Mouse (Mus musculus) heart, embryonic 11.5 days (tissue): ENCODE measurements at regions not wholly inside any gene's neighbourhood (a gene's known extent, or its start where the extent isn't known, plus 50 kb on each side); places are given as distances from the start of the nearest gene placed in this dataset.

Source experiments
- ATAC-seq: fragments of 200-750 bp; cut with Nextera tagmentation; replicated peaks from 2 replicates; pipeline ENCODE4 v1.8.0; 2017; ENCODE audit warnings: moderate library complexity; ENCODE audit not compliant: insufficient number of reproducible peaks, low FRiP score, low TSS enrichment
- H3K27ac ChIP-seq: fragments of 300-500 bp; sonication (generic); 2 replicates; pipeline ENCODE4 v1.5.1; 2014; ENCODE audit warnings: mild to moderate bottlenecking, low read depth, low read length
- H3K27me3 ChIP-seq: fragments of 300-500 bp; sonication (generic); 2 replicates; pipeline ENCODE4 v1.6.1; 2014; ENCODE audit warnings: mild to moderate bottlenecking, low read length, mixed read lengths; ENCODE audit not compliant: control insufficient read depth, insufficient read depth
- H3K36me3 ChIP-seq: fragments of 300-500 bp; sonication (generic); 2 replicates; pipeline ENCODE4 v1.6.1; 2014; ENCODE audit warnings: mild to moderate bottlenecking, low read length, moderate library complexity, mixed read lengths; ENCODE audit not compliant: control insufficient read depth, insufficient read depth
- H3K4me1 ChIP-seq: fragments of 300-500 bp; sonication (generic); 2 replicates; pipeline ENCODE4 v1.6.1; 2014; ENCODE audit warnings: low read length; ENCODE audit not compliant: control insufficient read depth, insufficient read depth
- H3K4me2 ChIP-seq: fragments of 300-500 bp; sonication (generic); 2 replicates; pipeline ENCODE4 v1.6.1; 2014; ENCODE audit warnings: mild to moderate bottlenecking, moderate library complexity
- H3K4me3 ChIP-seq: fragments of 300-500 bp; sonication (generic); 2 replicates; pipeline ENCODE4 v1.5.1; 2014; ENCODE audit warnings: low read depth, low read length
- H3K9ac ChIP-seq: fragments of 300-500 bp; sonication (generic); 2 replicates; pipeline ENCODE4 v1.6.1; 2014; ENCODE audit warnings: mild to moderate bottlenecking, low read depth, low read length, moderate library complexity
- H3K9me3 ChIP-seq: fragments of 300-500 bp; sonication (generic); replicated peaks from 2 replicates; pipeline ENCODE4 v1.6.1; 2016; ENCODE audit warnings: low read length; ENCODE audit not compliant: control insufficient read depth
- WGBS: fragments of 180-500 bp; shearing (Covaris S2); extraction: QIAGEN DNeasy Blood & Tissue Kit; methylation state at CpG from one replicate; pipeline ENCODE4 v1.1.7; 2014; ENCODE audit not compliant: insufficient replicate concordance; 5-methylcytosine and 5-hydroxymethylcytosine counted together

DNA sequence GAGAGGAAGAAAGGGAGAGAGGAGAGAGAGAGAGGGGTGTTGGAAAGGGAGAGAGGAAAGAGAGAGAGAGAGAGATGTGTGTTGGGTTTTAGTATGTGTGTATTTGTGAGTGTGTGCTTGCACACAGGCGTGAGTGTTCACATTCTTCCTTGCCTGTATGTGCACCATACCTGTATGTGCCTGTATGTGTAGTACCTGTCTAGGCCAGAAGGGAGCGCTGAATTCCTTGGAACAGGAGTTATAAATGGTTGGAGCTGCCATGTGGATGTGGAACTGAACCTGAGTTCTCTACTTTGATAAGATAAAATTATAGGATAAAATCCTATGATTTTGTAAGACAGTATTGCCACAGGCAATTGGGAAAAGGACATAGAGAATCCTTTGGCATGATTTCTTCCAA lies 458.8 kb downstream of the Rps24 start:
- Histone ChIP-seq H3K27ac (no peak overlapping the region), H3K4me1 (no peaks in the 10 kb centered on the region), H3K27me3 (no peaks in the 10 kb centered on the region), H3K4me3 (no peak overlapping the region), H3K36me3 (no peaks in the 10 kb centered on the region), H3K9me3 (no peaks in the 10 kb centered on the region), H3K4me2 (no peak overlapping the region), H3K9ac (no peak overlapping the region)
- WGBS = 42% methylated on average over 2 of the region's 2 CpGs
- no peak for ATAC-seq

DNA sequence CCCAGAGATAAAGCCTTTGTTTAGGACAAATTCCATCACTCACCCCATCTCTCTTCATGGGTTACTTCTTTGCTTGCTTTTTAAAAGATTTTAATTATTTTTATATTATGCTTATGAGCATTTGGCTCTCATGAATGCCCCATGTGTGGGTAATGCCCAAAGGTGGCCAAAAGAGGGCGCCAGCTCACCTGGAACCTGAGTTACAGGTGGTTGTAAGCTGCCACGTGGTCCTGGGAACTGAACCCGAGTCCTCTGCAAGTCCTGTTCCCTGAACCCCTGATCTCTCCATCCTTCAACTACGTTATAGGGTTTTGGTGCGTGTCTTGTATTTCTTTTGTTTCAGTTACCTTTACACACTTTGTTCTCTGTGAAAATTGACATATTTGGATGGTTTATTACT lies 460.2 kb downstream of the Rps24 start:
- H3K36me3 ChIP-seq = no peaks in the 10 kb centered on the region
- no peak overlapping the region for H3K27ac ChIP-seq
- H3K9ac ChIP-seq = no peak overlapping the region
- no peaks in the 10 kb centered on the region for H3K27me3 ChIP-seq
- no peak for ATAC-seq
- 75% methylated on average over 5 of the region's 5 CpGs for WGBS
- H3K4me2 ChIP-seq = no peak overlapping the region
- H3K4me1 ChIP-seq = no peaks in the 10 kb centered on the region
- H3K4me3 ChIP-seq = no peak overlapping the region
- no peaks in the 10 kb centered on the region for H3K9me3 ChIP-seq

DNA sequence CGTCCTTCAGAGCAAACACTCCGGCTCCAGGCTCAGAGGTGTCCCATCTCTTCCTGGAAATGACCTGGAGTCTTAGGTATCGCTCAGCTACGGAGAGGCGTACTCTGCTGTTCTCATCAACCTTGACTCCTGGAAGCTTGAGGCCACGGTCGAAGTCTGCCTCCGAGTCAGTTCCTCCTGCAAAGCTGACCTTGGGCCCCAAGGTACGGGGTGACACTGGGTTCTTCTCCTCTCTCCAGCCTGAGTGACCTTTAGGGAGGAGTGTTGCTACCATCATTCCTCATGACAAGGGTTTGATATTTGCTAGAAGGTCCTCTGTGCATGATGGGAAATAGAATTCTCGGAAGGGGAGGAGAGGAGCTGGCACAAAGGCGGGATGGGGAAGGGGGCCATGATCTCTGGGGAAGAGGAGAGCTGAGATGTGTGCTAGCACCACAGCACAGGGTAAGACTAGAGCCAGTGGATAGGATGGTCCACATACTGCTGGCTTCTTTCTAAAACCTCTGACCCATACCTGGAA lies 469.0 kb downstream of the Rps24 start:
- ATAC-seq = no peak
- no peak overlapping the region for H3K4me3 ChIP-seq
- no peak overlapping the region for H3K27ac ChIP-seq
- no peaks in the 10 kb centered on the region for H3K4me1 ChIP-seq
- no peaks in the 10 kb centered on the region for H3K36me3 ChIP-seq
- no peak overlapping the region for H3K9ac ChIP-seq
- H3K27me3 ChIP-seq = no peaks in the 10 kb centered on the region
- no peak overlapping the region for H3K4me2 ChIP-seq
- WGBS = 77% methylated on average over 11 of the region's 11 CpGs
- no peaks in the 10 kb centered on the region for H3K9me3 ChIP-seq

DNA sequence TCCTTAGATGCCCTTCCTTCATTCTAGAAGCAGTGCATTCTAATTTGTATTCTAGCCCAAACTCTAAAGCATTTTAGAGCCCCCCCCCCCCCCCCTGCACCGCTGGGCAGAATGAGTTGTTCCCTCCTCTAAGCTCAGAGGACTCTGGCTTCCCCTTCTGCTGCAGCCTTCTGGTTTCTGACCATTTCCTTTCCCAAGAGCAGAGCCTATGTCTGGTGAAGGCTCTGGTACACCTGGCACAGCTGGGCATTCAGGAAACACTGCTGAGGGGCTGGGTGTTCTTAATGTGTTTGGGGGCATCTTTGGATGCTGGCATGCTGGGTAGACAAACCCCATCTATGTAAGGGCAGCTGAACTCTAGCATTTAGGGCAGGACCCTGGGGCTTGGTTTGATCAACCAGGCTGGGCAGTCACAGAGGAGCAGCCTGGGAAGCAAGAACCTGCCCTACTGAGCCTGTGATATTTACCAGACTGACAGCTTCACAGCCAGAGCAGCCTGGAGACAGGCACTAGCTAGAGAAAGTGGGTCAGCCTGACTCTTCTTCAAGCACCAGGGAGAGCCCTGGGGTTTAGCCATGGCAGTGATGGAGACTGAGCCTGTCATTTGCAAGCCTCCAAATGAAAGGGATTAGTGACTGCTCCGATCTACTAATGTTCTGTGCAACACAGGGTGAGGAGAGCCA lies 469.7 kb downstream of the Rps24 start:
- Histone ChIP-seq H3K4me2 (no peak overlapping the region), H3K4me1 (no peaks in the 10 kb centered on the region), H3K27me3 (no peaks in the 10 kb centered on the region), H3K9me3 (no peaks in the 10 kb centered on the region), H3K36me3 (no peaks in the 10 kb centered on the region), H3K27ac (no peak overlapping the region), H3K9ac (no peak overlapping the region), H3K4me3 (no peak overlapping the region)
- ATAC-seq = no peak
- 66% methylated on average over 2 of the region's 2 CpGs for WGBS

DNA sequence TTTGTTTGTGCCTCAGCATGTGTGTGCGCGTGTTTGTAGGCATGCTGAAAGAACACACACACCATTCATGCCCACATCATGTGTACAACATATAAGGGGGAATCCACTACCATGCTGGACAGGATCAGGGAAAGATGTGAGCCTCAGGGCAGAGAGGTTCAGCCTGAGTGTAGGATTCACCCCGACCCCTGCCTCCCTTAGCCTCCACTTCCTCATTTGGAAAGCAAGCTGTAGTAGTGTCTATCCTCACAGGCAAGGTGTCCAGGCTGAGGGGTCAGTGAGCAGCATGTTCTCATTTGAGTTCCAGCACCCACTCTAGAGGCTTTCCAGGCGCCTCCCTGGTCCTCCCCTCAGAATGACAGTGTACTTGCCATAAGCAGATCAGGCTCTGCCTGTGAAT lies 470.5 kb downstream of the Rps24 start:
- no peaks in the 10 kb centered on the region for H3K4me1 ChIP-seq
- H3K4me2 ChIP-seq = no peak overlapping the region
- H3K9me3 ChIP-seq = no peaks in the 10 kb centered on the region
- no peak overlapping the region for H3K9ac ChIP-seq
- 73% methylated on average over 4 of the region's 4 CpGs for WGBS
- H3K27me3 ChIP-seq = no peaks in the 10 kb centered on the region
- H3K36me3 ChIP-seq = no peaks in the 10 kb centered on the region
- no peak overlapping the region for H3K27ac ChIP-seq
- no peak overlapping the region for H3K4me3 ChIP-seq
- no peak for ATAC-seq

DNA sequence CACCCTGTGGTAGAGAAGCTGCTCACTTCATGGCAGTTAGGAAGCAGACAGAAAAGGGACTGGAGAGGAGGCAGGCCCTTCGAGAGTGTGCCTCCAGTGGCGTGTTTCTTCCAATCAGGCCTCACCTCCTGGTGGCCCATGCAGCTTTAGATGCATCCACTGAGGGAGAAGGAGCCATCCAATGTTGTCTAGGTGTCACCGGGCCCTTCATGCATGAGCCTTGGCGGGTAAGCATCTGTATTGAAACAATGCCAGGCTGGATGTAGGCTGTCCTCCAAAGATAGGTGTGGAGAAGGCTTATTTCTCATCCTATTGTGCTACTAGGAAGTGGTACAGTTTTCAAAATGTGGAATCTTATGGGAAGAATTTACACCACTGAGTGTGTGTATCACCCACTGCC lies 471.9 kb downstream of the Rps24 start:
- WGBS = 78% methylated on average over 4 of the region's 4 CpGs
- no peak overlapping the region for H3K27ac ChIP-seq

DNA sequence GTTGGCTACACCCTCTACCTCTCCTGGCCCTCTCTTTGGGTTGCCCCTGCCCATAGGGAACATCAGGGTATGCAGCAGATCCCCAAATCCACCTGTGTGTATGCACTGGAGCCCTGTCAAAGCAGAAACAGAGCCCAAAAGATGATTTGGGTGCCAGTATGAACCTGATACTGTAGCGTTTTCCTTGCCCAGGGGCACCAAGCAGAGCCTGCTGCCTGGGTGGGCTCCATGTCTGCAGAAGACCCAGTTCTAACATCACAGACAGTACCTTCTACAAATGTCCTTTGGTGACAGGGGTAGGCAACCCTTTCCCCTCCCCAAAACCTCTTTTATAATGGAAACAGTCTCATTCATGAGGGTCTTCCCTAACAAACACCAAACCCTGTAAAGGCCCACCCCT lies 472.5 kb downstream of the Rps24 start:
- Histone ChIP-seq H3K4me2 (no peak overlapping the region), H3K27me3 (no peaks in the 10 kb centered on the region), H3K9me3 (no peaks in the 10 kb centered on the region), H3K4me1 (no peaks in the 10 kb centered on the region), H3K36me3 (no peaks in the 10 kb centered on the region), H3K27ac (no peak overlapping the region), H3K9ac (no peak overlapping the region), H3K4me3 (no peak overlapping the region)
- WGBS = 81% methylated on average over 1 of the region's 1 CpGs
- ATAC-seq = no peak

More for the DNA sequence above, 471.9 kb downstream of the Rps24 start:
- H3K36me3 ChIP-seq = no peaks in the 10 kb centered on the region
- H3K9me3 ChIP-seq = no peaks in the 10 kb centered on the region
- H3K9ac ChIP-seq = no peak overlapping the region
- no peaks in the 10 kb centered on the region for H3K4me1 ChIP-seq
- H3K27me3 ChIP-seq = no peaks in the 10 kb centered on the region
- no peak for ATAC-seq
- no peak overlapping the region for H3K4me3 ChIP-seq
- H3K4me2 ChIP-seq = no peak overlapping the region

DNA sequence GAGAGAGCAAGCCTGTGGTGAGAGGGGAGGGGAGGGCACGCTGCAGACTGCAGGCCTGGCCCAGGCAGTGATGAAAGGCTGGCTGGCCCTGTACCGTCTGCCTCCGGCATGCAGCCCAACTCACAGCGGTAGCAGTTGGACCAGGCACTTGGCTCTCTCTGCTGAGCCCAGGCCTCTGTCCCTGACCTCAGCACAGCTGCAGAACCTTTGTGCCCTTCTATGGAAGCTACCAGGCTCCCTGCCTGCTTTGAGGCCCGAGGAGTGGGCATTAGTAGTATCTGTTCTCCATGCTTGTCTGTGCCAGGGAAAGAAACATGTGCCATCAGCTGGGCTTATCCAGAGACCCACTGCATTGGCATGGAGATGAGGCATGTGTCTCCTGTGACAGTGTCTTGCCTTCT lies 473.2 kb downstream of the Rps24 start:
- Histone ChIP-seq H3K9ac (no peak overlapping the region), H3K27me3 (no peaks in the 10 kb centered on the region), H3K27ac (no peak overlapping the region), H3K4me1 (no peaks in the 10 kb centered on the region), H3K36me3 (no peaks in the 10 kb centered on the region), H3K4me3 (no peak overlapping the region), H3K4me2 (no peak overlapping the region), H3K9me3 (no peaks in the 10 kb centered on the region)
- no peak for ATAC-seq
- 27% methylated on average over 5 of the region's 5 CpGs for WGBS

DNA sequence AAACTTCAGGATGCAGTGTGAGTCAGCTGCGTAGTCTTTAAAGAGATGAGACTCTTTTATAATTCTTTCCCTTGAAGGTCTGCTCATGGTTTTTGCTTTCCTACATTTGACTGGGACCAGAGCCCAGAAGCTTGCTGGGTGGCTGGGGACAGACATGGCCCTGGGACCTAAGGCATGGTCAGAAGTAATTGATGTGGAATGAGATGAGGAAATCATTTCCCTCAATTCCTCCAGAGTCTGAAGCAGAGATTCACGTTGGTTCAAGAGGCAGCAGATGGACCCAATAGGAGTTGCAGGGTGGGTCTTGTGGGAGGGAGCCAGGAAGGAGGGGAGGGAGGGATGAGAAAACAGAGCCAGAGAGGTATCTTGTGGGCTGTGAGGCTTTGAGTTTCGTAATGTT lies 473.9 kb downstream of the Rps24 start:
- 72% methylated on average over 3 of the region's 3 CpGs for WGBS
- no peaks in the 10 kb centered on the region for H3K36me3 ChIP-seq
- H3K27me3 ChIP-seq = no peaks in the 10 kb centered on the region
- no peaks in the 10 kb centered on the region for H3K9me3 ChIP-seq
- no peak overlapping the region for H3K4me2 ChIP-seq
- no peak for ATAC-seq
- H3K9ac ChIP-seq = no peak overlapping the region
- H3K4me3 ChIP-seq = no peak overlapping the region
- H3K4me1 ChIP-seq = no peaks in the 10 kb centered on the region
- H3K27ac ChIP-seq = no peak overlapping the region
